Mouse (Mus musculus): ENCODE data around the gene Gm45713. TPM values are rescaled to one million over a fixed set of nuclear protein-coding genes. Genes with fewer than 3 reads are reported as not detected.

Gm45713 gene
- total RNA-seq, 4 experiments from 2014 or later = 1.7 TPM; not detected in 3

Small RNAs within 50 kb of the gene (microRNA-seq; reads per million reads assigned to microRNA genes)
- gene Mir150 (2,138 reads per million, percentile 88 among the genes with 10 or more reads in this experiment), gene Mir5121 (7.3 reads per million, percentile 19 among the genes with 10 or more reads in this experiment), gene Mir7055 (not detected)

Other genes with a start within 250 kb of the Gm45713 start
- 10 to 100 TPM; 79.8 to 88.1 (median 85.0) TPM for gene Med25, start 243.5 kb downstream of the Gm45713 start, total RNA-seq (2022)
- gene Fuz, start 240.2 kb downstream of the Gm45713 start, total RNA-seq (2022) = 10 to 100 TPM; 14.9 to 18.5 (median 17.4) TPM
- 10 to 100 TPM; 61.0 to 74.9 (median 67.2) TPM for gene Ap2a1, start 206.7 kb downstream of the Gm45713 start, total RNA-seq (2022)
- gene Tsks, start 193.0 kb downstream of the Gm45713 start, total RNA-seq (2022) = not detected
- gene Cpt1c, start 161.4 kb downstream of the Gm45713 start, total RNA-seq (2022) = 1 to 10 TPM; 1.4 to 2.7 (median 1.8) TPM
- gene Prmt1, start 149.7 kb downstream of the Gm45713 start, total RNA-seq (2022) = 100 to 1,000 TPM in 2 of 4 experiments, 10 to 100 TPM in 2; 88.3 to 107 (median 102) TPM
- 10 to 100 TPM; 23.2 to 31.9 (median 27.0) TPM for gene Irf3, start 138.6 kb downstream of the Gm45713 start, total RNA-seq (2022)
- 10 to 100 TPM in 3 of 4 experiments, 1 to 10 TPM in 1; 8.6 to 13.5 (median 11.0) TPM for gene Bcl2l12, start 137.5 kb downstream of the Gm45713 start, total RNA-seq (2022)
- gene Scaf1, start 119.9 kb downstream of the Gm45713 start, total RNA-seq (2022) = 10 to 100 TPM; 46.8 to 56.2 (median 49.7) TPM
- gene Rras, start 118.3 kb downstream of the Gm45713 start, total RNA-seq (2022) = 10 to 100 TPM; 40.2 to 49.8 (median 44.1) TPM
- gene Prr12, start 83.3 kb downstream of the Gm45713 start, total RNA-seq (2022) = 10 to 100 TPM; 22.4 to 26.3 (median 24.9) TPM
- gene Nosip, start 73.8 kb downstream of the Gm45713 start, total RNA-seq (2022) = 10 to 100 TPM; 30.6 to 33.8 (median 32.7) TPM
- 1 to 10 TPM; 5.6 to 7.8 (median 6.7) TPM for gene Prrg2, start 73.6 kb downstream of the Gm45713 start, total RNA-seq (2022)
- gene Rcn3, start 44.0 kb downstream of the Gm45713 start, total RNA-seq (2022) = 10 to 100 TPM; 17.8 to 27.4 (median 21.4) TPM
- gene Fcgrt, start 32.4 kb downstream of the Gm45713 start, total RNA-seq (2022) = 10 to 100 TPM; 65.6 to 77.1 (median 67.5) TPM
- gene Rps11, start 11.8 kb downstream of the Gm45713 start, total RNA-seq (2022) = 100 to 1,000 TPM; 572 to 626 (median 604) TPM
- 100 to 1,000 TPM; 580 to 769 (median 686) TPM for gene Rpl13a, start 7.5 kb downstream of the Gm45713 start, total RNA-seq (2022)
- gene Flt3l, start 201 bp upstream of the Gm45713 start, total RNA-seq (2022) = 1 to 10 TPM; 6.1 to 7.9 (median 6.5) TPM
- gene Pih1d1, start 18.1 kb upstream of the Gm45713 start, total RNA-seq (2022) = 10 to 100 TPM; 40.4 to 50.5 (median 48.0) TPM
- gene Aldh16a1, start 18.4 kb upstream of the Gm45713 start, total RNA-seq (2022) = 10 to 100 TPM; 24.9 to 36.9 (median 29.2) TPM
- 10 to 100 TPM; 32.0 to 50.7 (median 41.1) TPM for gene Slc17a7, start 27.7 kb upstream of the Gm45713 start, total RNA-seq (2022)
- not detected for gene Gfy, start 43.3 kb upstream of the Gm45713 start, total RNA-seq (2022)
- gene Pth2, start 44.8 kb upstream of the Gm45713 start, total RNA-seq (2022) = not detected
- not detected for gene Ccdc155, start 68.7 kb upstream of the Gm45713 start, total RNA-seq (2022)
- gene Dkkl1, start 75.9 kb upstream of the Gm45713 start, total RNA-seq (2022) = not detected
- gene Tead2, start 79.5 kb upstream of the Gm45713 start, total RNA-seq (2022) = 10 to 100 TPM in 1 of 4 experiments, 1 to 10 TPM in 3; 6.2 to 10.4 (median 8.0) TPM
- 1 to 10 TPM; 2.1 to 5.8 (median 3.0) TPM for gene Cd37, start 102.9 kb upstream of the Gm45713 start, total RNA-seq (2022)
- gene Slc6a16, start 104.9 kb upstream of the Gm45713 start, total RNA-seq (2022) = not detected
- not detected for gene Slc6a21, start 141.3 kb upstream of the Gm45713 start, total RNA-seq (2022)
- 10 to 100 TPM; 23.8 to 36.3 (median 25.4) TPM for gene Trpm4, start 197.5 kb upstream of the Gm45713 start, total RNA-seq (2022)
- 1,000 to 10,000 TPM; 1,032 to 1,216 (median 1,081) TPM for gene Hrc, start 199.1 kb upstream of the Gm45713 start, total RNA-seq (2022)
- gene Ppfia3, start 230.8 kb upstream of the Gm45713 start, total RNA-seq (2022) = under 1 TPM; 0.11 to 0.33 (median 0.20) TPM
- gene Lin7b, start 234.4 kb upstream of the Gm45713 start, total RNA-seq (2022) = 1 to 10 TPM; 1.0 to 1.5 (median 1.3) TPM